Mouse (Mus musculus) monocyte, adult 59 days (primary cell): ENCODE data around the gene Rnf138rt1. TPM values are rescaled to one million over a fixed set of nuclear protein-coding genes. Genes with fewer than 3 reads are reported as not detected.

ENCODE experiments used
- total RNA-seq, 2 experiments: library from RNA; stranded (reverse); gene quantifications; one replicate each; pipeline ENCODE4 v1.2.4; 2023

Rnf138rt1 gene
- total RNA-seq, result under 1 TPM in 1 of 2 experiments, not detected in 1; 0.68 TPM

GRCm38 (mm10) chrX:163760617-163761434 lies at the start of gene Rnf138rt1:
Gene Rnf138rt1 (minus strand): TSS chrX:163761329.

Other genes with a start within 250 kb of the Rnf138rt1 start
- gene Grpr, start 211.7 kb downstream of the Rnf138rt1 start, total RNA-seq, result under 1 TPM in 1 of 2 experiments, not detected in 1; 0.18 TPM
- 100 to 1,000 TPM; 156 to 225 TPM for gene Ap1s2, start 147.7 kb upstream of the Rnf138rt1 start, total RNA-seq
- 10 to 100 TPM; 37.5 to 70.0 TPM for gene Zrsr2, start 197.3 kb upstream of the Rnf138rt1 start, total RNA-seq